Mouse (Mus musculus): ENCODE data around the gene Atpaf1. TPM values are rescaled to one million over a fixed set of nuclear protein-coding genes. Genes with fewer than 3 reads are reported as not detected.

Atpaf1 gene
- polyA plus RNA-seq, 1 experiment = 9.2 TPM

GRCm38 (mm10) chr4:115820199-115820598 lies 35.6 kb downstream of the Atpaf1 start:
- Histone ChIP-seq H3K4me3 (replicated peaks; ENCODE audit: control insufficient read depth, low read depth, low read length) (no peak overlapping the region), H3K4me1 (ENCODE audit: control insufficient read depth, insufficient read depth, low read length) (no peaks in the 10 kb centered on the region; the same call in 1 of the 2 replicates), H3K27ac (ENCODE audit: control insufficient read depth, insufficient read depth, low read depth, low read length, poor library complexity) (no peak overlapping the region)
- no peak for TF ChIP-seq POLR2A (IDR thresholded peaks at IDR 0.05; ENCODE audit: borderline replicate concordance, control insufficient read depth, low read depth, low read length)
- TF ChIP-seq CTCF (IDR thresholded peaks at IDR 0.05; ENCODE audit: control insufficient read depth, insufficient read depth, low read length) = no peak
- 69% methylated on average over 3 of the region's 3 CpGs for WGBS

- 77% methylated on average over 3 of the region's 3 CpGs for WGBS
- H3K4me1 ChIP-seq (ENCODE audit: control insufficient read depth, insufficient read depth, low read length) = no peaks in the 10 kb centered on the region; the same call in 1 of the 2 replicates
- H3K4me3 ChIP-seq (replicated peaks; ENCODE audit: control insufficient read depth, low read depth, low read length) = no peak overlapping the region
- no peak overlapping the region for H3K27ac ChIP-seq (ENCODE audit: control insufficient read depth, insufficient read depth, low read depth, low read length, poor library complexity)
- TF ChIP-seq POLR2A (IDR thresholded peaks at IDR 0.05; ENCODE audit: borderline replicate concordance, control insufficient read depth, low read depth, low read length) (no peak), CTCF (IDR thresholded peaks at IDR 0.05; ENCODE audit: control insufficient read depth, insufficient read depth, low read length) (no peak)
These were observed 36.3 kb downstream of the Atpaf1 start for GRCm38 (mm10) chr4:115820944-115821343.

- Histone ChIP-seq H3K4me3 (replicated peaks; ENCODE audit: control insufficient read depth, low read depth, low read length) (no peak overlapping the region), H3K4me1 (ENCODE audit: control insufficient read depth, insufficient read depth, low read length) (no peaks in the 10 kb centered on the region; the same call in 1 of the 2 replicates), H3K27ac (ENCODE audit: control insufficient read depth, insufficient read depth, low read depth, low read length, poor library complexity) (no peak overlapping the region)
- no peak for TF ChIP-seq CTCF (IDR thresholded peaks at IDR 0.05; ENCODE audit: control insufficient read depth, insufficient read depth, low read length)
- TF ChIP-seq POLR2A (IDR thresholded peaks at IDR 0.05; ENCODE audit: borderline replicate concordance, control insufficient read depth, low read depth, low read length) = no peak
These were observed 36.8 kb downstream of the Atpaf1 start for GRCm38 (mm10) chr4:115821431-115821830.

GRCm38 (mm10) chr4:115821928-115822327 lies 37.3 kb downstream of the Atpaf1 start:
- no peak for TF ChIP-seq POLR2A (IDR thresholded peaks at IDR 0.05; ENCODE audit: borderline replicate concordance, control insufficient read depth, low read depth, low read length)
- no peak for TF ChIP-seq CTCF (IDR thresholded peaks at IDR 0.05; ENCODE audit: control insufficient read depth, insufficient read depth, low read length)
- H3K4me3 ChIP-seq (replicated peaks; ENCODE audit: control insufficient read depth, low read depth, low read length) = no peak overlapping the region
- no peaks in the 10 kb centered on the region; the same call in 1 of the 2 replicates for H3K4me1 ChIP-seq (ENCODE audit: control insufficient read depth, insufficient read depth, low read length)
- no peak overlapping the region for H3K27ac ChIP-seq (ENCODE audit: control insufficient read depth, insufficient read depth, low read depth, low read length, poor library complexity)
- WGBS = 35% methylated on average over 3 of the region's 3 CpGs

DNA sequence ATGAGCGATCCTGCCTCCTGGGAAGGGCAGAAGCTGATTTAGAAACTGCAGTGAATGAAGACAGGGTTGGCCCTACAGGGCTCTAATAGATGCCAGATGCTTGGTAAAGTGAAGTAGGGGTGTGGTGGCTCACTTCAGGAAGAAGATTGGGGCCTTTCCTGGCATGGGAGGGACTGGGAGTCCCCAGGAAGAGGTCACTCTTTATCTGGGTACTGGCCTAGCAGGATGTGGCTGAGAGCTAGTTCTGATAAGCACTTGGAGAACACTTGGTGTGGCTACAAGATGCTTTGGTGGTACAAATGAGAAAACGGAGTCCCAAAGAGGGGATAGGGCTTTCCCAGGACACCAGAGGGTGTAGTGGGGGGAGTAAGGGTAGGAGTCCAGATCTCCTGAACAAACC lies 39.6 kb downstream of the Atpaf1 start:
- TF ChIP-seq CTCF (IDR thresholded peaks at IDR 0.05; ENCODE audit: control insufficient read depth, insufficient read depth, low read length) = no peak
- TF ChIP-seq POLR2A (IDR thresholded peaks at IDR 0.05; ENCODE audit: borderline replicate concordance, control insufficient read depth, low read depth, low read length) = no peak
- Histone ChIP-seq H3K4me3 (replicated peaks; ENCODE audit: control insufficient read depth, low read depth, low read length) (no peak overlapping the region), H3K27ac (ENCODE audit: control insufficient read depth, insufficient read depth, low read depth, low read length, poor library complexity) (no peak overlapping the region), H3K4me1 (ENCODE audit: control insufficient read depth, insufficient read depth, low read length) (peaks cover 2% of the 10 kb centered on the region; the same call in 1 of the 2 replicates)
- 63% methylated on average over 2 of the region's 2 CpGs for WGBS

DNA sequence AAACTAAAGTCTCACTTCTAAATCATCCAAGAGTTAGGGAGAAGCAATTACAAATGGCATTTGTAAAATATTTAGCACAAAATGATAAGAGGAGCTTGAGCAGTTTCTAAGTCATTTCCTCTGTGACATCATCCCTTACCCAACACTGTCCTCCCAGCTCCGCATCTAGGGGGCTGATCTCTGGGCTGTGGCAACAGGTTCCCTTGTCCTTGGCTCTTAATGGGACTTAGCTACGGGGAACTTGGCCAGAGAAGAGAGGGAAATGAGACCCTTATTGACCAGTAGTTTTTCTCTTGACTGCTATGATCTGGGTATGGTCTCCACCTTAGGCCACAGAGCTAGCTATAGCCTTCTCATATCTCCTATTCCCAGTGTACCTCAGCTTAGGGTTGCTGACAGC lies 40.7 kb downstream of the Atpaf1 start:
- TF ChIP-seq POLR2A (IDR thresholded peaks at IDR 0.05; ENCODE audit: borderline replicate concordance, control insufficient read depth, low read depth, low read length) (no peak), CTCF (IDR thresholded peaks at IDR 0.05; ENCODE audit: control insufficient read depth, insufficient read depth, low read length) (no peak)
- WGBS = 8% methylated on average over 2 of the region's 2 CpGs
- Histone ChIP-seq H3K27ac (ENCODE audit: control insufficient read depth, insufficient read depth, low read depth, low read length, poor library complexity) (no peak overlapping the region), H3K4me3 (replicated peaks; ENCODE audit: control insufficient read depth, low read depth, low read length) (no peak overlapping the region), H3K4me1 (ENCODE audit: control insufficient read depth, insufficient read depth, low read length) (peaks cover 5% of the 10 kb centered on the region)

GRCm38 (mm10) chr4:115827066-115827465 lies 42.5 kb downstream of the Atpaf1 start:
- no peak overlapping the region for H3K4me3 ChIP-seq (replicated peaks; ENCODE audit: control insufficient read depth, low read depth, low read length)
- TF ChIP-seq CTCF (IDR thresholded peaks at IDR 0.05; ENCODE audit: control insufficient read depth, insufficient read depth, low read length) (no peak), POLR2A (IDR thresholded peaks at IDR 0.05; ENCODE audit: borderline replicate concordance, control insufficient read depth, low read depth, low read length) (no peak)
- H3K27ac ChIP-seq (ENCODE audit: control insufficient read depth, insufficient read depth, low read depth, low read length, poor library complexity) = no peak overlapping the region
- 54% methylated on average over 3 of the region's 3 CpGs for WGBS
- H3K4me1 ChIP-seq (ENCODE audit: control insufficient read depth, insufficient read depth, low read length) = peaks cover 9% of the 10 kb centered on the region

GRCm38 (mm10) chr4:115827535-115827887 lies 42.9 kb downstream of the Atpaf1 start:
- peaks cover 9% of the 10 kb centered on the region for H3K4me1 ChIP-seq (ENCODE audit: control insufficient read depth, insufficient read depth, low read length)
- H3K27ac ChIP-seq (ENCODE audit: control insufficient read depth, insufficient read depth, low read depth, low read length, poor library complexity) = peak overlapping the region; percentile 94
- TF ChIP-seq POLR2A (IDR thresholded peaks at IDR 0.05; ENCODE audit: borderline replicate concordance, control insufficient read depth, low read depth, low read length) = no peak
- TF ChIP-seq CTCF (IDR thresholded peaks at IDR 0.05; ENCODE audit: control insufficient read depth, insufficient read depth, low read length) = no peak
- peak overlapping the region; percentile 96 for H3K4me3 ChIP-seq (replicated peaks; ENCODE audit: control insufficient read depth, low read depth, low read length)
- WGBS = 1% methylated on average over 4 of the region's 4 CpGs
